Mouse (Mus musculus) testis, adult 2 months (tissue): ENCODE results near the gene Ppp2r5e.
"Not testable (repeated sequence)": the region's sequence is repeated elsewhere in the genome, so short reads cannot be mapped to it uniquely, and the experiment has no call there.

Source experiments
- CTCF ChIP-seq: fragments of 200-500 bp; IDR thresholded peaks from 2 replicates; pipeline ENCODE4 v1.5.1; 2012; ENCODE audit warnings: low read depth, mild to moderate bottlenecking, inconsistent platforms, low read length, moderate library complexity; ENCODE audit not compliant: control insufficient read depth, insufficient read depth, insufficient replicate concordance
- POLR2A ChIP-seq: fragments of 200-500 bp; IDR thresholded peaks from 2 replicates; pipeline ENCODE4 v1.6.1; 2012; ENCODE audit warnings: low read depth, mild to moderate bottlenecking, inconsistent platforms, low read length, moderate library complexity; ENCODE audit not compliant: control insufficient read depth

DNA sequence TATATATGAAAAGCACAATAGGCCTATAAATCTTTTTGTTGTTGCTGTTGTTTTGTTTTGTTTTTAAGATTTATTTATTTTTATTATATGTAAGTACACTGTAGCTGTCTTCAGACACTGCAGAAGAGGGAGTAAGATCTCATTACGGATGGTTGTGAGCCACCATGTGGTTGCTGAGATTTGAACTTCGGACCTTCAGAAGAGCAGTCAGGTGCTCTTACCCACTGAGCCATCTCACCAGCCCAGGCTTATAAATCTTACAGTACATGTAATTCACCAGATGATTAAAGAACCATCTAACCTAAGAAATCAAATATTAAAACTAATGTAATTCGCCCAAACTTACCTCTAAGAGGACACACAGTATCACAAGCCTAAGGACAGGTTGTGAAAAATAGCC lies 103.9 kb downstream of the Ppp2r5e start:
- not testable (repeated sequence) for TF ChIP-seq POLR2A, CTCF
